Mouse (Mus musculus): ENCODE results near the gene Fgf9. TPM values are rescaled to one million over a fixed set of nuclear protein-coding genes. Genes with fewer than 3 reads are reported as not detected.

Fgf9 gene
- polyA plus RNA-seq (2017; shearing (Covaris generic)), result not detected

GRCm38 (mm10) chr14:58070481-58071119 is at the start of gene Fgf9:
TSS of gene Fgf9 (plus strand) at chr14:58070547.
- ATAC-seq, result no peak

- no peak for ATAC-seq
Observed at GRCm38 (mm10) chr14:58034567-58034966, 35.8 kb upstream of the Fgf9 start.

- no peak for ATAC-seq
Observed at GRCm38 (mm10) chr14:58036174-58036573, 34.2 kb upstream of the Fgf9 start.

GRCm38 (mm10) chr14:58046639-58047284 is 23.6 kb upstream of the Fgf9 start:
- no peak for ATAC-seq

GRCm38 (mm10) chr14:58050691-58051090 is 19.7 kb upstream of the Fgf9 start:
- no peak for ATAC-seq

- no peak for ATAC-seq
Observed at GRCm38 (mm10) chr14:58067586-58067985, 2.8 kb upstream of the Fgf9 start.

GRCm38 (mm10) chr14:58068641-58069040 is 1.7 kb upstream of the Fgf9 start:
- no peak for ATAC-seq

- no peak for ATAC-seq
Observed at GRCm38 (mm10) chr14:58069927-58070326, 420 bp upstream of the Fgf9 start.

- ATAC-seq, result no peak
Observed at GRCm38 (mm10) chr14:58071120-58071641, 834 bp downstream of the Fgf9 start.

- peak; percentile 75 for ATAC-seq
Observed at GRCm38 (mm10) chr14:58071830-58072770, 1.8 kb downstream of the Fgf9 start.

- ATAC-seq, result no peak
Observed at GRCm38 (mm10) chr14:58072771-58073501, 2.6 kb downstream of the Fgf9 start.

GRCm38 (mm10) chr14:58073936-58074335 is 3.6 kb downstream of the Fgf9 start:
- ATAC-seq, result no peak

- no peak for ATAC-seq
Observed at GRCm38 (mm10) chr14:58074621-58075432, 4.5 kb downstream of the Fgf9 start.

- ATAC-seq, result no peak
Observed at GRCm38 (mm10) chr14:58075433-58076029, 5.2 kb downstream of the Fgf9 start.

GRCm38 (mm10) chr14:58076030-58076521 is 5.7 kb downstream of the Fgf9 start:
- peak; percentile 30 for ATAC-seq

- no peak for ATAC-seq
Observed at GRCm38 (mm10) chr14:58076726-58077255, 6.4 kb downstream of the Fgf9 start.

- ATAC-seq, result no peak
Observed at GRCm38 (mm10) chr14:58079471-58079870, 9.1 kb downstream of the Fgf9 start.

- no peak for ATAC-seq
Observed at GRCm38 (mm10) chr14:58081955-58082354, 11.6 kb downstream of the Fgf9 start.

- ATAC-seq, result no peak
Observed at GRCm38 (mm10) chr14:58084240-58084639, 13.9 kb downstream of the Fgf9 start.

GRCm38 (mm10) chr14:58087326-58087725 is 17.0 kb downstream of the Fgf9 start:
- ATAC-seq, result no peak

- ATAC-seq, result no peak
Observed at GRCm38 (mm10) chr14:58089486-58089885, 19.1 kb downstream of the Fgf9 start.
